Mouse (Mus musculus) WW6 (cell line): ENCODE data around the gene Col4a3bp.
A peak's percentile ranks its signal among the peaks of the same experiment; 100 is the strongest.
"Not testable (repeated sequence)": the region's sequence is repeated elsewhere in the genome, so short reads cannot be mapped to it uniquely, and the experiment has no call there.

Experiments used
- DNase-seq: peaks from one replicate; pipeline ENCODE4 v3.0.0-alpha.2; 2013; ENCODE audit warnings: low read depth, low spot score

Col4a3bp gene

GRCm38 (mm10) chr13:96645822-96646221, 103.4 kb downstream of the Col4a3bp start:
- DNase-seq, result no peak

DNA sequence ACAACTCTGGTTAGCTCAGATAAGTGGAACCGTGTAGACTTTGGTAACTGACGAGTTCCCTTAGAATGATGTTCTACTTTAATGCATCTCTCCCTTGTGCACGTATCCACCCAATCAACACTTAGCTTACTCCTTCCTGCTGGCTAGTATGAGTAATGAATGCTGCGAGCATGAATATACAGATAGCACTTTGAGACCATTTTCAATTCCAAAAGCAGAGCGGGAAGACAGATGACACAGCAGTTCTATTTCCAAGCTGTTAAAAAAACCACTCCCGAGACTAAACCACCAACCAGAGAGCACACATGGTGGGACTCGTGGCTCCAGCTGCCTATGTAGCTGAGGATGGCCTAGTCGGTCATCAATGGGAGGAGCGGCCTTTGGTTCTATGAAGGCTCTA, 110.6 kb downstream of the Col4a3bp start:
- no peak for DNase-seq

GRCm38 (mm10) chr13:96656673-96657072, 114.3 kb downstream of the Col4a3bp start:
- no peak for DNase-seq

DNA sequence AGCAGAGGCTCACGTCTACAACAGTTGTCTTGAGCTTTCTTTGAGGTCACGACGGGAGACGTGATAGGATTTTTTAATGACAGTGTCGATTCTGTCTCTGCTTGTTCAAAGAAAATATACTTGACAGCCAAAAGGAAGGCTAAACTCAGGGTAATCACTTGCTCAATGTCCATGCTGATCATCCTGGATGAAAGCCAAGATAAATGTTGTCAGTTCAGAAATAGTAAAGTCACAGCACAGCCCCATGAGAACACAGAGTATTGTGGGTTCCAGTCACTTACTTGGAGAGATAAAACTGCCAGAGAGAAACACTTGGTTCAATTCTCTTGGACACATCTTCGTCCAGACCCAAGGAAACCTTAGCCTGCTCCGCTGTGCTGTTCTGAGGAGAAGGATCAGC, 116.5 kb downstream of the Col4a3bp start:
- DNase-seq, result no peak

DNA sequence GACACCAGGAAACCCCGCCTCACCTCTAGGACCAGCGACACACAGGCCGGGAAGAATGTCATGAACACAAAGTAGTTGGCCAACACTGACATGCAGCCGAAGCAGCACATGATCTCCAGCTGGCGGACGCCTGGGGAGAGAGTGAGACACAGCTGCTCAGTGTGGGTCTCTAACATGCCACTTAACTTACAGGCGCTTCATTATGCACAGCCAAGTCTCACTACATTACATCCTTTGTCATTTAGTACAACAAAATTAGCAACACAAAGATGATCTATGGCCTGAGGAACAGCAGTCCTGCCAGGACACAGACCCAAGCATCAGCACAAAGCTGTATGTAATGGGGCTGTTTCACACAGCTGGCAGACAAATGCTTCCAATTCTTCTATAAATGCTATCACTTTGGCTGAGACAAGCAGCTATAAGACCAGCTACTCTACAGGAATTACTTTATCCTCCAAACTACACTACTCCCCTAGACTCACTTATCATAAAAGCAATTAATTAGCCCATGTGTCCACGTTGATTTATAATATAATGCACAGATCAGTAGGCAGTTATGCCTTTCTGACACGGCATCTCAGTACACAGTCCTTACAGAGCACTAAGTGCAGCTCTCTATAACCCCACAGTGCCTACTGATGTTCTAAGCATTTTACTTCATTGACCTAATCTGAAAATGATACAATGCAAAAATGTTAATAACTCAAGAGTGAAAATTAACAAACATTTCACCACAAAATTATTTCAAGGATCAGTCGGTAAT, 117.9 kb downstream of the Col4a3bp start:
- peak; percentile 40 for DNase-seq

GRCm38 (mm10) chr13:96663120-96663519, 120.7 kb downstream of the Col4a3bp start:
- DNase-seq, result not testable (repeated sequence)

DNA sequence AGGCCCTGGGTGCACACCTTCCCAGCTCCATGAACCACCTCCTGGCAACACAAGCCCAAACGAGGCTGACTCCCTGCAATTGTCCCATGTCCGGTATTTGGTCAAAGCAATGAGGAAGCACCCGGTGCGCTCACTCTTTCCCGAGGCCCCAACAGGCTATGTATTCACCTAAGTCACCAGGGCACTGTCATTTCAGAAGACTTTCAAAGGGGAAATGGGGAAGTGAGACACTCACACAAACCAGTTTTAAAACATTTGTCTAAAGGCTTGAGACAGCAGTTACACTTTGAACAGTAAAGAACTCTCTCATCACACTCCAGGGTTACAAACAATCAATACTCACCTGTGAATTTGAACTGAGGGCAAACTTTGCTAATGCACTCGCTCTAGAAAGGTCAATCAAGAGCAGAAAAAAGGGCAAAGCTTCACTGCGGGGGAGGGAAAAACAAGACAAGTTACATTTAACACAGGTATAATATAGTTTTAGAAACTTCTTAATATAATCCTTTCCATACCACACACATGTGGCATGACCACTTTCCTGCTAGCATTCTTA, 122.1 kb downstream of the Col4a3bp start:
- no peak for DNase-seq

DNA sequence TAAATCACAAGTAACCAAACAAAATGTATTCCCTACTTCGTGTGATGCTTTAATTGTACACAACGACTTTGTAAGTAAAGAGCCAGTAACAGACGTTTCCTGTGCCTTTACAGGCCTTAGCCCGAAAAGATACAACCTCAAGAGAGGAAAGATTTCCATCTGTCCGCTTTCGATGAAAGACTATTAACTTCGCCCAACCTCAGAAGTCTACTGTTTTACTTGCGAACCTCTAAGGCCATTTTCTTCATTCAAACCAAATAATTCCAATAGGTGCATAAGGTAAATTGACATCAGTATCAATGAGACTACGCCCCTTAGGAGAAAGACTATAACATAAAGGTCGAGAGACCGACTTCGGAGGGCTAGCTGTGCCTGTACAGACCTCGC, 127.6 kb downstream of the Col4a3bp start:
- DNase-seq, result no peak

DNA sequence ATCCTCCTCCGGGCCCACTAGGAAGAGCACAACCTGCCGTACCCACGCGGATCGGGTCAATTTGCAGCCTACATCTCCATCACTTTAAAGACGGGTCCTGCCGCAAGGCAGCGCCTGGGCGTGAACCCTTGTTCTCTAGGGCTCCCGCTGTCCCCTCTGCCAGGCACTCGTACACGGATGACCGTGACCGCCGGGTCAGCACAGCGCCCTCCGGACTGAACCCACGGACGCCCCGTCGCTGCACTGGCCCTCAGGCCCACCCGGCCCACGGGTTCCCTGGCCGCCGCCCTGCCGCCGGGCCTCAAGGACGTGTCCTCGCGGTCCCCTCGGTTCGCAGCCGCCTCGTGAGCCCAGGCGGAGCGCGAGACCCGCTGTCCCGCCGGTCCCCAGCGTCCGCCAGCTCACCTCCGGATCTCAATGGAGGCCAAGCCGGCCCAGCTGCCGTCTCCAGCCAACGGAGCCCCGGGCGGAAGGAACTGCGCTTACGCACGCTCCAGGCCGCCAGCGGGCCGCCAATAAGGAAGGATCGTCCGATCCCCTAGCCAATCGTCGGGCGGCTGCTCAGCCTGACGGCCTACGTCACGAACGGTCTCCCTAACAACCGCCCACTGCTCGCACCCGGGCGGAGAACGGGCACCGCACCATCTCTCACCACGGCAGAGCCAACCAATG, 128.1 kb downstream of the Col4a3bp start, which contains the start of gene Hmgcr:
Gene Hmgcr (minus strand): TSS at position 531 of the 672 bp plus-strand sequence.
- DNase-seq, result peak; percentile 92

GRCm38 (mm10) chr13:96671078-96671905, 128.9 kb downstream of the Col4a3bp start:
- DNase-seq, result no peak

- DNase-seq, result no peak
Measured at GRCm38 (mm10) chr13:96671906-96672234, 129.5 kb downstream of the Col4a3bp start.

GRCm38 (mm10) chr13:96672276-96672675, 129.9 kb downstream of the Col4a3bp start:
- no peak for DNase-seq

- no peak for DNase-seq
Measured at GRCm38 (mm10) chr13:96673817-96674216, 131.4 kb downstream of the Col4a3bp start.

- no peak for DNase-seq
Measured at GRCm38 (mm10) chr13:96675756-96676155, 133.3 kb downstream of the Col4a3bp start.

- DNase-seq, result no peak
Measured at GRCm38 (mm10) chr13:96677071-96677470, 134.7 kb downstream of the Col4a3bp start.

- DNase-seq, result no peak
Measured at GRCm38 (mm10) chr13:96678616-96679015, 136.2 kb downstream of the Col4a3bp start.

- DNase-seq, result no peak
Measured at GRCm38 (mm10) chr13:96680163-96681087, 138.0 kb downstream of the Col4a3bp start.

GRCm38 (mm10) chr13:96681088-96681620, 138.7 kb downstream of the Col4a3bp start:
- DNase-seq, result no peak

DNA sequence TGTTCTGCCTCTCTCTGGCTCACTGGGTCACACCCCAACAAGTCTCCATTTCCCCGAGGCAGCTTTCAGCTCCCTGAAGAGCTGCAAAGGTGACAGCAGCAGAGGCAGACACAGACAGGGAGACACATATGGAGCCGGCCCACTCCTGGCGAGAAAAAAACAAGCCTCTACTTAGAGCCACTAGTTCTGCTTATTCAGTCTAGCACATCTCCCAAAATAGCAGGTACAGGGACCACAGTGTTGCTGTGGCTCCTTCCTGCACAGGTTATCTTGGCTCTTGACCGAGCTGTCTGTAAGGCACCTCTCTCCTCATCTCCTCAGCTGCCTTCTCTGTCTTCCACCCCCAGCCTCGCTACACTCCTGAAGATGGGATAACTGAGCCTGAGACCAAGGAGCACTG, 142.4 kb downstream of the Col4a3bp start:
- DNase-seq, result no peak

DNA sequence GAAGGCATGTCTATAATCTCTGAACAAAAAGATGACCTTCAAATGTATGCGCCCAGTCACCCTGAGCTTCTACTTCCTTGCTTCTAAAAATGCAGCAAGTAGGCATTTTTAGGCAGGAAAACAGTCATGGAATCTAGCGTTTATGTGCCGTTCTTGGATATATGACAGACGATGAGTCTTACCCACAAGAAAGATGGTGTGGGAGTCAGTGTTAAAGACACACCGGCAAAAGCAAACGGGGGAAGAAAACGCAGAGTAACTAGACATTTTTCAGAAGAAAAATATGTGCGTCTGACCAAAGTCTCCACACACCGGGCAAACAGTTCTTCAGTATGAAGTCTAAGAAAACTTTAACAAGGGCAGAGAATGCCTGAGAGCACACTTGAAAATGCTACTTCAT, 144.8 kb downstream of the Col4a3bp start:
- no peak for DNase-seq
